Mouse (Mus musculus) stomach, postnatal 0 days (tissue): ENCODE measurements around the gene Gm17657. TPM values are rescaled to one million over a fixed set of nuclear protein-coding genes. Genes with fewer than 3 reads are reported as not detected.

Source experiments
- ATAC-seq: fragments of 200-750 bp; cut with Nextera tagmentation; 2 replicates; pipeline ENCODE4 v1.8.0; 2017; ENCODE audit not compliant: low FRiP score, low TSS enrichment
- DNase-seq: peaks from one replicate; pipeline ENCODE4 v3.0.0-alpha.2; 2016; ENCODE audit warnings: low spot score
- H3K27ac ChIP-seq: fragments of 300-500 bp; sonication (generic); replicated peaks from 2 replicates; pipeline ENCODE4 v1.5.1; 2014; ENCODE audit warnings: mild to moderate bottlenecking, control low read depth
- H3K27me3 ChIP-seq: fragments of 300-500 bp; sonication (generic); 2 replicates; pipeline ENCODE4 v1.6.1; 2014; ENCODE audit warnings: low read length; ENCODE audit not compliant: control insufficient read depth, insufficient read depth
- H3K36me3 ChIP-seq: fragments of 300-500 bp; sonication (generic); 2 replicates; pipeline ENCODE4 v1.6.1; 2014; ENCODE audit warnings: low read length, mixed read lengths; ENCODE audit not compliant: control insufficient read depth, insufficient read depth
- H3K4me1 ChIP-seq: fragments of 300-500 bp; sonication (generic); replicated peaks from 2 replicates; pipeline ENCODE4 v1.6.1; 2014; ENCODE audit warnings: antibody characterized with exemption; ENCODE audit not compliant: control insufficient read depth, insufficient read depth
- H3K4me2 ChIP-seq: fragments of 300-500 bp; sonication (generic); replicated peaks from 2 replicates; pipeline ENCODE4 v1.6.1; 2014; ENCODE audit warnings: low read depth, mild to moderate bottlenecking, control low read depth, moderate library complexity
- H3K4me3 ChIP-seq: fragments of 300-500 bp; sonication (generic); 2 replicates; pipeline ENCODE4 v1.5.1; 2014; ENCODE audit warnings: low read depth, low read length, control low read depth
- H3K9ac ChIP-seq: fragments of 300-500 bp; sonication (generic); 2 replicates; pipeline ENCODE4 v1.6.1; 2014; ENCODE audit warnings: mild to moderate bottlenecking, low read length, control low read depth, mixed read lengths
- H3K9me3 ChIP-seq: fragments of 300-500 bp; sonication (generic); 2 replicates; pipeline ENCODE4 v1.6.1; 2016; ENCODE audit warnings: low read length; ENCODE audit not compliant: control insufficient read depth
- CTCF ChIP-seq: IDR thresholded peaks from 2 replicates; pipeline ENCODE4 v1.5.1; 2016; ENCODE audit warnings: antibody characterized with exemption, low read depth, mild to moderate bottlenecking, moderate library complexity
- EP300 ChIP-seq: optimal IDR thresholded peaks from 2 replicates; pipeline ENCODE3; 2016; ENCODE audit warnings: antibody characterized with exemption
- WGBS: fragments of 180-500 bp; shearing (Covaris S2); extraction: QIAGEN DNeasy Blood & Tissue Kit; methylation state at CpG from one replicate; pipeline ENCODE4 v1.1.7; 2014; 5-methylcytosine and 5-hydroxymethylcytosine counted together
- microRNA-seq: library from miRNA; unstranded; fragments of <30 nt; microRNA quantifications from one replicate; pipeline ENCODE4, GENCODE M21; 2016
- polyA plus RNA-seq: library from polyadenylated mRNA; unstranded; fragments of >200 nt; fragmentation: Nextera tagmentation; extraction: Ambion mirVana; gene quantifications from 2 replicates; pipeline ENCODE4 v1.2.1, GENCODE M21; 2015

Gene Gm17657
- polyA plus RNA-seq, 1 experiment from 2014 or later = not detected

GRCm38 (mm10) chr17:29475142-29475541, 74.3 kb downstream of the Gm17657 start:
- Histone ChIP-seq H3K36me3 (no peaks in the 10 kb centered on the region), H3K9ac (no peak overlapping the region), H3K27me3 (no peaks in the 10 kb centered on the region), H3K4me3 (no peak overlapping the region), H3K4me2 (no peak overlapping the region), H3K27ac (no peak overlapping the region), H3K4me1 (no peaks in the 10 kb centered on the region), H3K9me3 (no peaks in the 10 kb centered on the region)
- DNase-seq (no peak), ATAC-seq (no peak)
- 91% methylated on average over 3 of the region's 3 CpGs for WGBS
- no peak for TF ChIP-seq EP300
- no peak for TF ChIP-seq CTCF

DNA sequence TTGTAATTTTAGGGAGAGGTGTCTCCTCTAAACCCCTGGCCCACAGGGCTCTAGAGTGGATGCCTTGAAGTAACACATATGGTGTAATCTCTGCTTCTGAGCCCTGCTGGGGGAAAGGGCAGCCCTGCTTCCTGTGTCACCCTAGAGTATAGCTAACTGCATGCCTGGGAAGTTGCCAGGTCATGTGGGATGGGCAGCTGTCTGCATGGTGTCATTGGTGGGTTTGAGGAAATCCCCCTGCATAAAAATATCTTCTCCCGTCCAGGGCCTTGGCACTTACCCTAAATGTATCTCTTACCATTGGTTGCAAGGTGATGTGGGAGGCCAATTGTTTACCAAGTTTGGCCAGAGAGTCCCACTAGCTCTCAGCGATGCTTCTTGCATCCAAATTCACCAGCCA, 75.4 kb downstream of the Gm17657 start:
- no peaks in the 10 kb centered on the region for H3K9me3 ChIP-seq
- no peak overlapping the region for H3K27ac ChIP-seq
- no peak overlapping the region for H3K4me3 ChIP-seq
- H3K4me1 ChIP-seq = no peaks in the 10 kb centered on the region
- no peaks in the 10 kb centered on the region for H3K36me3 ChIP-seq
- no peak overlapping the region for H3K9ac ChIP-seq
- WGBS = 70% methylated on average over 2 of the region's 2 CpGs
- no peak overlapping the region for H3K4me2 ChIP-seq
- no peak for DNase-seq
- no peaks in the 10 kb centered on the region for H3K27me3 ChIP-seq
- ATAC-seq = no peak
- no peak for TF ChIP-seq CTCF
- no peak for TF ChIP-seq EP300

GRCm38 (mm10) chr17:29473466-29473865, 76.0 kb downstream of the Gm17657 start:
- Histone ChIP-seq H3K36me3 (no peaks in the 10 kb centered on the region), H3K27me3 (no peaks in the 10 kb centered on the region), H3K9me3 (no peaks in the 10 kb centered on the region), H3K9ac (no peak overlapping the region), H3K4me3 (no peak overlapping the region), H3K27ac (no peak overlapping the region), H3K4me1 (no peaks in the 10 kb centered on the region), H3K4me2 (no peak overlapping the region)
- WGBS = 94% methylated on average over 10 of the region's 10 CpGs
- DNase-seq = no peak
- TF ChIP-seq EP300 (no peak), CTCF (no peak)
- ATAC-seq = no peak

Small RNA genes within 50 kb of the gene (microRNA-seq; reads per million reads assigned to microRNA genes)
- not detected for gene Mir7667

Other genes with a start within 250 kb of the Gm17657 start
- 1.3 TPM in 2 replicates for gene Pi16, start 232.0 kb downstream of the Gm17657 start, polyA plus RNA-seq
- 189 and 201 TPM in 2 replicates for gene Mtch1, start 201.7 kb downstream of the Gm17657 start, polyA plus RNA-seq
- gene Fgd2, start 188.7 kb downstream of the Gm17657 start, polyA plus RNA-seq = 5.9 and 8.2 TPM in 2 replicates
- 28.6 and 32.8 TPM in 2 replicates for gene Pim1, start 58.9 kb downstream of the Gm17657 start, polyA plus RNA-seq
- 6.9 and 7.8 TPM in 2 replicates for gene Tbc1d22b, start 147 bp upstream of the Gm17657 start, polyA plus RNA-seq
- gene Tmem217, start 2.7 kb upstream of the Gm17657 start, polyA plus RNA-seq = 0.22 and 0.42 TPM in 2 replicates
- gene Rnf8, start 65.2 kb upstream of the Gm17657 start, polyA plus RNA-seq = 32.6 and 34.4 TPM in 2 replicates
- 1.1 TPM in 2 replicates for gene Gm28043, start 65.2 kb upstream of the Gm17657 start, polyA plus RNA-seq
- gene Cmtr1, start 111.0 kb upstream of the Gm17657 start, polyA plus RNA-seq = 48.7 and 56.4 TPM in 2 replicates
- 7.6 and 8.6 TPM in 2 replicates for gene Ccdc167, start 167.4 kb upstream of the Gm17657 start, polyA plus RNA-seq